Mouse (Mus musculus) heart, postnatal 25 days (tissue): ENCODE data around the gene Tab1. TPM values are rescaled to one million over a fixed set of nuclear protein-coding genes. Genes with fewer than 3 reads are reported as not detected.

Experiments used
- DNase-seq: peaks from one replicate; pipeline ENCODE4 v3.0.0; 2022; ENCODE audit warnings: low spot score
- intact Hi-C: fragments of 180-260 bp; cut with DNase I; formaldehyde crosslinking; loops from one replicate; pipeline ENCODE4 v1.15.1; 2025
- total RNA-seq, 2 experiments: library from RNA; stranded (reverse); gene quantifications; 2 replicates each; pipeline ENCODE4 v1.2.3; 2021

Gene Tab1
- total RNA-seq, 2 experiments from 2014 or later = 23.7 to 26.5 TPM

- intact Hi-C loops = no loop called here
- DNase-seq = no peak
Observed at GRCm38 (mm10) chr15:80188927-80189326, 56.0 kb downstream of the Tab1 start.

GRCm38 (mm10) chr15:80190075-80190474 is 57.1 kb downstream of the Tab1 start:
- DNase-seq = no peak
- intact Hi-C loops = no loop called here

- DNase-seq = no peak
- intact Hi-C loops = no loop called here
Observed at GRCm38 (mm10) chr15:80191585-80192245, 58.8 kb downstream of the Tab1 start.

GRCm38 (mm10) chr15:80192246-80192585 is 59.3 kb downstream of the Tab1 start:
- intact Hi-C loops = no loop called here
- DNase-seq = no peak

GRCm38 (mm10) chr15:80192847-80193246 is 59.9 kb downstream of the Tab1 start:
- DNase-seq = no peak
- intact Hi-C loops = no loop called here

GRCm38 (mm10) chr15:80199556-80199955 is 66.6 kb downstream of the Tab1 start:
- no peak for DNase-seq
- intact Hi-C loops = no loop called here

GRCm38 (mm10) chr15:80202111-80202775 is 69.3 kb downstream of the Tab1 start:
- no peak for DNase-seq
- intact Hi-C loops = no loop called here

- no peak for DNase-seq
- intact Hi-C loops = no loop called here
Observed at GRCm38 (mm10) chr15:80203406-80203805, 70.5 kb downstream of the Tab1 start.

- intact Hi-C loops = no loop called here
- DNase-seq = no peak
Observed at GRCm38 (mm10) chr15:80206057-80206565, 73.2 kb downstream of the Tab1 start.

GRCm38 (mm10) chr15:80208446-80208845 is 75.5 kb downstream of the Tab1 start:
- no peak for DNase-seq
- intact Hi-C loops = no loop called here

Other genes starting within 250 kb of the Tab1 start
- 1 to 10 TPM; 6.3 to 6.4 TPM for gene Apobec3, start 241.5 kb upstream of the Tab1 start, total RNA-seq
- gene Cbx7, start 162.0 kb upstream of the Tab1 start, total RNA-seq = 1 to 10 TPM; 9.4 to 9.8 TPM
- 10 to 100 TPM; 24.5 to 33.8 TPM for gene Pdgfb, start 118.2 kb upstream of the Tab1 start, total RNA-seq
- 10 to 100 TPM; 77.5 to 92.2 TPM for gene Syngr1, start 41.8 kb upstream of the Tab1 start, total RNA-seq
- gene Rpl3, start 41.3 kb upstream of the Tab1 start, total RNA-seq = 100 to 1,000 TPM; 154 to 183 TPM
- gene Mgat3, start 40.6 kb downstream of the Tab1 start, total RNA-seq = 1 to 10 TPM; 1.5 to 1.6 TPM
- gene Mief1, start 100.9 kb downstream of the Tab1 start, total RNA-seq = 10 to 100 TPM; 29.2 to 32.3 TPM
- 10 to 100 TPM; 16.1 to 21.0 TPM for gene AC140267.1, start 102.7 kb downstream of the Tab1 start, total RNA-seq
- gene Atf4, start 122.1 kb downstream of the Tab1 start, total RNA-seq = 10 to 100 TPM; 58.3 to 81.7 TPM
- 10 to 100 TPM; 15.5 to 15.9 TPM for gene Rps19bp1, start 131.2 kb downstream of the Tab1 start, total RNA-seq
- gene Cacna1i, start 154.1 kb downstream of the Tab1 start, total RNA-seq = under 1 TPM in 1 of 2 experiments, not detected in 1; 0.36 TPM